Mouse (Mus musculus) stomach, postnatal 0 days (tissue): ENCODE measurements around the gene Clec1b.

Experiments used
- CTCF ChIP-seq: IDR thresholded peaks from 2 replicates; pipeline ENCODE4 v1.5.1; 2016; ENCODE audit warnings: antibody characterized with exemption, low read depth, mild to moderate bottlenecking, moderate library complexity
- EP300 ChIP-seq: optimal IDR thresholded peaks from 2 replicates; pipeline ENCODE3; 2016; ENCODE audit warnings: antibody characterized with exemption

DNA sequence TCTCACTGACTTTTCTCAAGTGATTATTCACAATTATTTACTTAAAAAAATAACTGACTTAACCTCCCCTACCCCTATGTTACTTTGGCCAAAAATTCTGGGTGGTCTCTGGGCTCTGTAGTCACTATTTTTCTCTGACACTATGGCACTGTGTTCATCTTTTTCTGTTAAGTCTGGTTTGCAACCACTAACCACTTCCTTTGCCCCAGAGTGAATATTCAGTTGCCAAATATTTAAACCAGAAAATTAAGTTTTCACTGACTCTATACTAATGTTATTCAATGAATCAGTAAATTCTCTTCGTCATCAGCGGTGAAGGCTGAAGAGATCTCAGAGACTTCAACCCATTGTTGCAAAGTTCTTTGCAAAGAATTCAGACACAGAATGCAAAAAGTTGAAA, 41.3 kb upstream of the Clec1b start:
- TF ChIP-seq CTCF (no peak), EP300 (no peak)
